Mouse (Mus musculus) brown adipose tissue, adult 24 weeks (tissue): ENCODE results near the gene Cenpf. TPM values are rescaled to one million over a fixed set of nuclear protein-coding genes. Genes with fewer than 3 reads are reported as not detected.
A peak's percentile ranks its signal among the peaks of the same experiment; 100 is the strongest.

ENCODE experiments used
- H3K27ac ChIP-seq: fragments of 200-500 bp; replicated peaks from 2 replicates; pipeline ENCODE4 v1.5.1; 2012; ENCODE audit warnings: low read depth, mild to moderate bottlenecking, low read length
- H3K4me1 ChIP-seq: fragments of 200-500 bp; 2 replicates; pipeline ENCODE4 v1.6.1; 2012; ENCODE audit warnings: low read length, mixed read lengths; ENCODE audit not compliant: control insufficient read depth, insufficient read depth, insufficient read length
- H3K4me3 ChIP-seq: fragments of 200-500 bp; 2 replicates; pipeline ENCODE4 v1.5.1; 2012; ENCODE audit warnings: low read depth, mild to moderate bottlenecking, low read length, moderate library complexity; ENCODE audit not compliant: insufficient read depth
- polyA plus RNA-seq: library from polyadenylated mRNA; stranded (reverse); fragments of >200 nt; gene quantifications from 2 replicates; pipeline ENCODE4 v1.2.4, GENCODE M21; 2012; ENCODE audit not compliant: missing spikeins, insufficient read depth, insufficient read length

Gene Cenpf
- polyA plus RNA-seq: 0.12 TPM in 1 of 2 replicates, not detected in the other

DNA sequence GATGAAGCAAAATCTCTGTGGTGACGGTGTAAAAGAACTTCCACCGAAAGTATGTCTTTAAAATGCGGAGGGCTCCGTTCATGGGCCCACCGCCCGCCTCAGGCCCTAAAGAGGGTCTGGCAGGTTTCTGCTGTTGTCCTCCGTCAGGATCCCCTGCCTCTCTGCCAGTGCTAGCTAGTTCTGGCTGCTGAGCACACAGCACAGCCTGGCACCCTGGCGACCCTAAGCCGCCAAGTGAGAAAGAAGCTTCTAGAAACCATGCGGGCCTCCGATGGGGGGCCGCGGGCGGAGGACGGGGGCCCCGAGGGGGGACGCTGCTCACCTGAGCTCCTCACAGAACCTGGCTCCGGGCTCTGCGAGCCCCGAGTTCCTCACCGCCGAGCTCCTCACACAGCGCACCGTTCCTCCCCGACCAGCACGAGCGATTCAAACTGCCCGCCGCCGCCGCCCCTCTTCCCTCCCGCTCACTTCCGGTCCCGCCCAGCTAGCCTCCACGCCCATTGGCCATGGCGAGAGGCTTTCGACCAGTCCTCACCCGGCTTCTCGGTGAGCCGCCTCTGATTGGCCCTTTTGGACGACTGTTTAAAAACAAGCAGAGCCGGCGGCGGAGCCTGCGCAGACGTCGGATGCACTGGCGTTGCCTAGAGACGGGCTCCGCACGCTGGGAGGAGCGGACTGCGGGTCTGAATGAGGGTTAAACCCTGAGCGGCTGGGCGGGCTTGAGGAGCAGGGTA, at the start of gene Cenpf:
Cenpf (minus strand) TSS at position 433 of the 734 bp plus-strand sequence.
- H3K4me3 ChIP-seq: peak within 1 kb of the TSS; percentile 66
- no peak within 1 kb of the TSS for H3K27ac ChIP-seq
- H3K4me1 ChIP-seq: no peaks in the 10 kb centered on the region

- Histone ChIP-seq H3K4me1 (peaks cover 15% of the 10 kb centered on the region), H3K27ac (no peak overlapping the region), H3K4me3 (no peak overlapping the region)
Observed at GRCm38 (mm10) chr1:189732156-189732555, 44.3 kb upstream of the Cenpf start.

- Histone ChIP-seq H3K27ac (no peak overlapping the region), H3K4me3 (no peak overlapping the region), H3K4me1 (peaks cover 15% of the 10 kb centered on the region)
Observed at GRCm38 (mm10) chr1:189731697-189732096, 43.8 kb upstream of the Cenpf start.

- Histone ChIP-seq H3K27ac (no peak overlapping the region), H3K4me3 (peak overlapping the region; percentile 97), H3K4me1 (peaks cover 15% of the 10 kb centered on the region)
Observed at GRCm38 (mm10) chr1:189729141-189729815, 41.4 kb upstream of the Cenpf start.

DNA sequence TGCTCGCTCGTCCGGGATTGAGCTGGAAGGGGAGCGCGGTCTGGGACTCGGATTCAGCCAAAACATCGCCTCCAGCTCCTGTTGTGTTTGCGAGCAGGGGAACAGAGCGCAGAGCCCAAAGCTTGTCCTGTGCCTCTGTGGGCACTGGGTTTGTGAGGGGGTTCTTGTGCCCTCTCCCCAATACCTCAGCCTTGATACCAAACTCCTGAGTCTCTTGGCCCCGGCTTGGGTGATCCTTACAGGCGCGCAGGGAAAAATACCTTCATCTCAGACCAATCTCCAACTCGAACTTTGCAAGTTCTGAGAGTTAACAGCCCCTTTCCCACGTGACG, 40.9 kb upstream of the Cenpf start:
- peaks cover 15% of the 10 kb centered on the region for H3K4me1 ChIP-seq
- peak overlapping the region; percentile 97 for H3K4me3 ChIP-seq
- no peak overlapping the region for H3K27ac ChIP-seq

DNA sequence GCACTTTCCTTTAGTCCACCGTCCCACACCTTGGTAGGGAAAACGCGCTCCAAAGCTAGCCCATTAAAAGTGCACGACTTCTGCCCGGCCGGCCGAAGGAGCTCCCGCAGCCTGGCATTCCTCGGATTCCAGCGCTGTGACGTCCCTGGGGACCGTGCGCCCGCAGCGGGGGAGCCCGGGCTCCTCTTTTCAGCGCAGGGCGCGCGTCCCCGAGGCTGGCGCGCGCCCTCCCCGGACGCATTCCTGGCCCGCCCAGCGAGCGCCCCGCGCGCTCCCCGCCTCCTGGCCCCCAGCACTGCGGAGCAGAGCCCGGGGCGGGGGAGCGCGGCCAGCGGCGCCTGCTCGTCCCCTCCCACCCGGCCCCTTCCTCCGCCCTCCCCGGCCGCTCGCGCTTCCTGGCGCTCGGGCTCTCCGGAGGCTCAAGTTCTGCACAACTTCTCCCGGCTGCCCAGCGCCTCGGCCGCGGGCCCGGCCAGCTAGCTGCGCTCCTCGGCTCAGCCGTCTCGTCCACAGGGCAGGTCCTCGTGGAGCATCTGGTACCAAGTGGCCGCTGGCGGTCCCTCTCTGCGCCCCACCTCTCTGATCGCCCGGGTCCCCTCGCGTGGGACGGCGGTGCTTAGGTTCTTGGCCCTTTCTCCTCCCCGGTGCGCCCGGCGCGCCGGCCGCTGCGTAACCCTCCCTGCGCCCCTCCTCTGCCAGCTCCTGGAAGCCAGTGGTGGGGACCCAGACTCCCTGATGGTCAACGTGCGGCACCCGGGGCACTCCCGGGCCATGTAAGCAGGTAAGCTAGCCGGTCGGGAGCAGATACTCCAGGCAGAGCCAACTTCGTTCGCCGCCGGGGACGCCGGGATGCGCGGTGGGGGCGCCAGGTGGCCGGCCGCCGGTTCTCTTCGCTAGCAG, 40.2 kb upstream of the Cenpf start, which contains the start of gene Ptpn14:
Ptpn14 (plus strand) TSS at position 385 of the 900 bp plus-strand sequence.
- Histone ChIP-seq H3K4me1 (peaks cover 15% of the 10 kb centered on the region), H3K27ac (peak within 1 kb of the TSS; percentile 93), H3K4me3 (peak within 1 kb of the TSS; percentile 97)

DNA sequence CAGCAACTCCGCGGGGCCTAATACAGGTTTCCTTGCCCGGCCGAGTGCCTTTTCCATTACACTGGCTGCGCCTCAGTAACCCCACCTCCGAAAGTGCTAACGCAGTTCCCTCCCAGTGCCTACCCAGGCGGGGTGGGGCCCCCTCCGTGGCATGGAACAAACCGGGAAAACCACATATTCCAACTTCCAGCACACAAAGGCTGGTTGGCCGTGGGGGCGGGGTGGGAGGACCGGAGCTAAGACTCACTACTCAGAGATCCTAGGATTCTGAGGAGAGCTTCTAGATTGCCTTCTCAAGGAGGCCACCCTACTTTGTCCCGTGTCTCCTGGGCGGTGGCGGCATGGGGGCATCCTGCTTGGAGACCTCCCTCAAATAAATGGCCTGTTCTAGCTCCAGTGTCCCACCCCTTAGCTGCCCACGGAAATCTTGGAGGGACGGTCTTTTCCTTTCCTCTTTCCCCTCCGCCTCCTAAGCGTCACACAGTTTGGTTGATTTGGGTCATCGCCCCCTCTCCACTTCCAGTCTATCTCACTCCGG, 39.5 kb upstream of the Cenpf start:
- Histone ChIP-seq H3K27ac (peak overlapping the region; percentile 93), H3K4me1 (peaks cover 10% of the 10 kb centered on the region), H3K4me3 (peak overlapping the region; percentile 84)

DNA sequence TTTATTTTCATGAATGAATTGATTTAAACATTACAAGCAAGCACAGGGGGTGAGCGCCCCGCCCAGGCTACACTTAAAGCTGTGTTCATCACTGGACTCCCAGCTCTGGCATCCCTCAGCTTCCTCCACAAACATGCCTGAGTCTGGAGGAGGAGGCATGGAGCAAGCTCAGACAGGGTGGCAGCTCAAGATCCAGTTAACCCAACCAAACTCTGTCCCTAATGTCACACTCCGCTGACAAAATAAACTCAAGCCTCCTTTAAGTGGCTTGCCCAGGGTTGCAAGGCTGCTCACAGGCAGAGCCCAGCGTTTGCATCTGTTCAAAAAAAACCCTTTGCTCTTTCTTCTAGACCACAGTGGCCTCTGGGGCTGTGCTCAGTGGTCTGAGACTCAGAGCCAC, 38.2 kb upstream of the Cenpf start:
- H3K27ac ChIP-seq: no peak overlapping the region
- H3K4me1 ChIP-seq: peaks cover 4% of the 10 kb centered on the region
- H3K4me3 ChIP-seq: no peak overlapping the region

- no peak overlapping the region for H3K27ac ChIP-seq
Observed at GRCm38 (mm10) chr1:189718600-189718999, 30.7 kb upstream of the Cenpf start.

GRCm38 (mm10) chr1:189717546-189717945, 29.7 kb upstream of the Cenpf start:
- Histone ChIP-seq H3K4me3 (no peak overlapping the region), H3K4me1 (no peaks in the 10 kb centered on the region), H3K27ac (no peak overlapping the region)

More at GRCm38 (mm10) chr1:189718600-189718999, 30.7 kb upstream of the Cenpf start:
- no peaks in the 10 kb centered on the region for H3K4me1 ChIP-seq
- no peak overlapping the region for H3K4me3 ChIP-seq

GRCm38 (mm10) chr1:189715915-189716797, 28.3 kb upstream of the Cenpf start:
- H3K4me3 ChIP-seq: no peak overlapping the region
- no peaks in the 10 kb centered on the region for H3K4me1 ChIP-seq
- H3K27ac ChIP-seq: no peak overlapping the region

- no peaks in the 10 kb centered on the region for H3K4me1 ChIP-seq
- no peak overlapping the region for H3K4me3 ChIP-seq
- H3K27ac ChIP-seq: no peak overlapping the region
Observed at GRCm38 (mm10) chr1:189709001-189709400, 21.1 kb upstream of the Cenpf start.

DNA sequence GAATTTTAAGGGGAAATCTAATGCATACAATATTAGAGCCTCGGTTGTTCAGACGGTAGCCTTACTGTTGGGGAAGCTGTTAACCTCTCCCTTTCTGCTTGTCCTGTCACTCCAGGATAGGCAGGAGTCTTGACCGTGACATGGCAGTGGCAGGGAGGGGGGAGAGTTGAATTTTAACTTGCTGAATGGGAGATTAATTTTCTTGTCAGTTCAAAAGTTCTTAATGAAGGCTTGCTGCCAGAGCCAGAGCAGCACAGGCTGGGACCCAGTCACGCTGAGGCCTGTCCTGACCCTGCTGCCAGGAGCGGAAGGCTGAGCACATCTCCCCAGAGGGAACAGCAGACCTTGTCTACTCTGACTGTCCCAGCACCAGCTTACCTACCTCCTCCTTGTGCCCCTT, 19.5 kb upstream of the Cenpf start:
- Histone ChIP-seq H3K4me3 (no peak overlapping the region), H3K4me1 (no peaks in the 10 kb centered on the region), H3K27ac (no peak overlapping the region)

- Histone ChIP-seq H3K4me3 (no peak overlapping the region), H3K27ac (no peak overlapping the region), H3K4me1 (no peaks in the 10 kb centered on the region)
Observed at GRCm38 (mm10) chr1:189707014-189707413, 19.1 kb upstream of the Cenpf start.
